Mouse (Mus musculus): ENCODE measurements at regions not wholly inside any gene's neighbourhood (a gene's known extent, or its start where the extent isn't known, plus 50 kb on each side); places are given as distances from the start of the nearest gene placed in this dataset.

- DNase-seq (ENCODE audit: low spot score): no peak
Observed at GRCm38 (mm10) chr6:11404101-11404500, 503.2 kb downstream of the Ndufa4 start.

- DNase-seq (ENCODE audit: low spot score): no peak
Observed at GRCm38 (mm10) chr6:11359088-11359487, 548.2 kb downstream of the Ndufa4 start.

- DNase-seq (ENCODE audit: low spot score): peak; percentile 5
Observed at GRCm38 (mm10) chr6:11353599-11353998, 553.7 kb downstream of the Ndufa4 start.

- no peak for DNase-seq (ENCODE audit: low spot score)
Observed at GRCm38 (mm10) chr6:11334137-11334536, 573.2 kb downstream of the Ndufa4 start.

- no peak for DNase-seq (ENCODE audit: low spot score)
Observed at GRCm38 (mm10) chr6:11313744-11314143, 593.6 kb downstream of the Ndufa4 start.

- DNase-seq (ENCODE audit: low spot score): no peak
Observed at GRCm38 (mm10) chr6:11305979-11306534, 601.2 kb downstream of the Ndufa4 start.

- peak; percentile 32 for DNase-seq (ENCODE audit: low spot score)
Observed at GRCm38 (mm10) chr6:11283990-11284389, 623.3 kb downstream of the Ndufa4 start.

- no peak for DNase-seq (ENCODE audit: low spot score)
Observed at GRCm38 (mm10) chr6:11275214-11275613, 632.1 kb downstream of the Ndufa4 start.

All from layer of hippocampus, adult 11-12 months (tissue).